Mouse (Mus musculus) thymus, postnatal 36 days (tissue): Measurements from ENCODE around the gene Fgd1.

Source experiments
- DNase-seq, 2 experiments: peaks; one replicate each; pipeline ENCODE4 v3.0.0; 2022; ENCODE audit warnings: mixed read lengths in 2 of 2

The Fgd1 gene

GRCm38 (mm10) chrX:151045850-151046249, at the start of gene Fgd1:
Gene Fgd1, plus strand, starts transcription at chrX:151046150.
- DNase-seq, result no peak

- DNase-seq, result no peak
These were observed 49.2 kb upstream of the Fgd1 start for GRCm38 (mm10) chrX:150996775-150997174.

- DNase-seq, result peak; percentile 87 to 92
These were observed 28.7 kb upstream of the Fgd1 start, which contains the start of gene Gnl3l for GRCm38 (mm10) chrX:151016938-151017877. Gene Gnl3l, minus strand, starts transcription at chrX:151017322.

- no peak for DNase-seq
These were observed 28.1 kb upstream of the Fgd1 start for GRCm38 (mm10) chrX:151017897-151018296.

- DNase-seq, result no peak
These were observed 27.2 kb upstream of the Fgd1 start for GRCm38 (mm10) chrX:151018798-151019197.

DNA sequence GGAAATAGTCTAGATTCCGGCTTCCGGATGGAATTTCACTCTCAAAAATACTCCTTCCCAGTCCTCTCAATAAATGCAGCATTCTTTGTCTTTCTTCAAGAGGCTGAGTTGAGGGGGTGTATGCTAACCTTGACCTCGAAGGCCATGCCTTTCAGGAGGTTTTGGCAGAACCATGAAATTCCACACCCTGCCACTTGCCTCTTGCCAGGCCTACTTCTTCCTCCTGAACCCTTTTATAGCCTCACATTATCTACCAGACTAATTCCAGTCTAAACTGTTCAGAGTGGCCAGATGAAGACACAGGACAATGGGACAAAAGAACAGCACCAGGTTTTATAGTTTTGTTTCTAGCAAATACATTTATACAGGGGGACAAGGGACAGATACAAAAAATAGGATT, 14.6 kb upstream of the Fgd1 start:
- no peak for DNase-seq

GRCm38 (mm10) chrX:151041223-151041622, 4.7 kb upstream of the Fgd1 start:
- DNase-seq, result no peak

DNA sequence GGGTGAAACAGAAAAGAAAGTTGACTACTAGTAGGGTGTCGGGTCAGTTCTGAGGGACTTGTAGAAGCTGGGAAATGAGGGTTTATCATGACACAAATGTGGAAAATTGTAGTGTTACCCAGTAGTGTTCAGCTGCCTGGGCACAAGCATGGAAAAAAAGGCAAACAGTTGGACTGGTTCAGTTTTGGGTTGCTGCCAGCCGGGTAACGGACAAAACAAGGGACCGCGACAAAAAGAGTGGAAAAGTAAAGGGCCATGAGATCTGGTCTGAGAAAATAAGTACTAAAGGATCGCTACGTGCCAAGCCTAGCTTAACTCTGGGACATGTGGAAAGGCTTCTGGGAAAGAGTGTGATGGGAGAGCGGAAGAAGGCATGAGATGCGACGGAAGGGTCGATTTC, 371 bp downstream of the Fgd1 start:
- DNase-seq, result no peak

- peak; percentile 45 to 55 for DNase-seq
These were observed 954 bp downstream of the Fgd1 start for GRCm38 (mm10) chrX:151046777-151047430.

DNA sequence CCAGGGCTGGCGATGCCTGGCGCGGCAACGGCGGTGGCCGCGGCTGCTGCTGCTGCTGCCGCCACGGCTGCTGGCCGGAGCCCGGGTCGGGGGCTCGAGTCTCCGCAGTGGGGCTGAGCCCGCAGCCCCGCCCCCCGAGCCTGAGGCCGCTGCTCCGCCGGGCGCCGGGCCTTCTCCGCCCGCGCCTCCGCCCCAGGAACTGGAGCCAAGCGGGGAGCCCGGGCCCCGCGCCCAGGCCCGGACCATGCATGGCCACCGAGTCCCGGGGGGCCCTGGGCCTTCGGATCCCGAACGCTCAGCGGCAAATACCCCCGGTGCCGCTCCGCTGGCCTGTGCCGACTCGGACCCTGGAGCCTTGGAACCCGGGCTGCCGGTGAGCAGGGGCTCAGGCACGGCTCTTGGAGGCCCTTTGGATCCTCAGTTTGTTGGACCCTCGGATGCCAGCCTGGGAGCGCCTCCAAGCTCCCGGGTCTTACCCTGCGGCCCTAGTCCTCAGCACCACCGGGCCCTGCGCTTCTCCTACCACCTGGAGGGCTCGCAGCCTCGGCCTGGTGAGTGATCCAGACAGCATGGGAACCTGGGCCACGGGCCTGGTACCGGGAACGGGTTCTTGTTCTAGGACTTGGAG, 1.6 kb downstream of the Fgd1 start:
- DNase-seq, result peak in 1 of 2 experiments; percentile 26

GRCm38 (mm10) chrX:151049661-151050215, 3.8 kb downstream of the Fgd1 start:
- no peak for DNase-seq

DNA sequence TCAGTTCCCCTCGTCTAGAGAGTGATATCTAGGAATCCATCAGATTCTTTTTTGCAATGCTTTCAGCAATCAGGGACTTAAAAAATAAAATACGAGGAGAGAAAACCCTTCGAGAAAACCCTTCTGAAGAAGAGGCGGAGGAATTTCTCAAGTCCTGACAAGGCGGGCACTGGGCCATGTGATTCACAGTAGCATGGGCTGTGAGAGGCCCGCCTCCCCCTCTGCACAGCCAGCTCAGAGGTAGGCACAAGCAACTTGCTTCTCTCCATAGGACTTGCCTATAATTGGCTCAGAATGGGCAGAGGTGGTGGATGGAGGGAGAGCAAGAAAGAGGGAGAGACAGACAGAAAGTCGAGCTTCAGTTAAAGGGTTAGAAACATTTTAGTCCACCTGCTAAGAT, 4.4 kb downstream of the Fgd1 start:
- no peak for DNase-seq

GRCm38 (mm10) chrX:151054489-151054888, 8.5 kb downstream of the Fgd1 start:
- DNase-seq, result no peak

GRCm38 (mm10) chrX:151055559-151055958, 9.6 kb downstream of the Fgd1 start:
- no peak for DNase-seq

DNA sequence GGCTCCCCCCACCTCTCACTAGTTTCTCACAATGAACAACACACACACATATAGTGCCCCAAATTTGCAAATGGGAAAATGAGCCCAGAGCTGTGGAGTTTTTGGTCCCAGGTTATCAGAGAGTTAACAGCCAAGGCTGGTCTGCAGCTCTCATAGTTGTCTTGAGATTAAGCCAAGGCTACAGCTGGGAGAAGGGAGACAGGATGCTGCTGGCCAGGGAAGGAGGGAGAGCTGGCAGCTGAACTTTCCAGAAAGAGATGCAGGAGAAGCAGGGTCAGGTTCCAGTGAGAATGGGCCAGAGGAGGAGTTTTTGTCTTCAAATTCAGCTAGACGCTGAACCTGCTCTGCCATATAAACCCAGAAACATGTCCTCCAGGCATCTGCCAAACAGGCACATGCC, 13.4 kb downstream of the Fgd1 start:
- no peak for DNase-seq

DNA sequence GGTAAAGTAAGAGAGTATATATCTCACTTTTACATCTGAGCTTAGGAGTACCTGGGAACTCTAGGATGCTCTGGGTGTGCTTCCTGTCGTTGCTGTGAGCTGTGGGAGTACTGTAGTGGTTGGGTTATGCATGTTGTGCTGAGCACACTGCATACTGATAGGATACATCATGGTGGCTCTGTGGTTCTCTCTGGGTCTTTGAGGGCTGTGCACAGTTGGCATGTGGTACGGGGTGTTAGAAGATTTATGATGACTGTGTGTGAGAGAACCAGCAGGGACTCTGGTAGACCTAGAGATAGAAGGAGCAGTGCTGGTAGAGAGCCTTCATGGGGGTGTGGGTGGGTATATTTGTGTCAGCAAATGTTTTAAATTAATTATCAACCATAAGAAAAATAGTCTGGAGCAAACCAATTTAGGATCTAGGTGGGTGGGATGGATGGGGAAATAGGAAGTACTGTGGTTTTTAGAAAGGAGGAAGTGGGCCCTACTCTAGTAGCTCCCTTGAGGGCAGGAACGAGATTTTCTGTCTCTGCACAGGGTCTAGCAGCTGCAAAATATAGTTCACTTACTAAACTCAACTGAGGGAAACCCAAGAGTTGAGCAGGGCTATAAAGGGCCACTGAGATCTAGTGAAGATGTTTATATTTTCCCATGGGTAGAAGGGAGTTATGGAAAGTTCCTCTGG, 15.8 kb downstream of the Fgd1 start:
- DNase-seq, result no peak

GRCm38 (mm10) chrX:151066071-151066666, 20.2 kb downstream of the Fgd1 start:
- DNase-seq, result no peak

GRCm38 (mm10) chrX:151067876-151068275, 21.9 kb downstream of the Fgd1 start:
- no peak for DNase-seq

DNA sequence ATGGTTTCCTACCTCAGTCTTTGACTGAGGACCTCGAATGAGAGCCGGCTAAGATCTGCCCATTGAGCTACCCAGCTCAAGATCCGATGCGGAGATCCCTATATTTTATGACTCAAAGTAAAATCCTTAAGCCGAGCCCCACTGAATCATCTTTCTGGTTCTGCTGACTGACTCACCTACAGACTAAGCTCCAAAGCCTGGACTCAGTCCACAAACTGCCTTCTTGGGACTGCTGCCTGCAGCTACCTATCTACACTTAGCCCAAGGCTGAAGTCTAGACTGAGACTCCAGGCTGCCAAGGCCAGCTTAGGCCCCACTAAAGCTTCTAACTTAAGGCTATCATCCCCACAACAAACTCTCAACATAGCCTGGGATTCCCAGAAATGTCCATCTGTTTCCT, 30.1 kb downstream of the Fgd1 start:
- DNase-seq, result no peak

DNA sequence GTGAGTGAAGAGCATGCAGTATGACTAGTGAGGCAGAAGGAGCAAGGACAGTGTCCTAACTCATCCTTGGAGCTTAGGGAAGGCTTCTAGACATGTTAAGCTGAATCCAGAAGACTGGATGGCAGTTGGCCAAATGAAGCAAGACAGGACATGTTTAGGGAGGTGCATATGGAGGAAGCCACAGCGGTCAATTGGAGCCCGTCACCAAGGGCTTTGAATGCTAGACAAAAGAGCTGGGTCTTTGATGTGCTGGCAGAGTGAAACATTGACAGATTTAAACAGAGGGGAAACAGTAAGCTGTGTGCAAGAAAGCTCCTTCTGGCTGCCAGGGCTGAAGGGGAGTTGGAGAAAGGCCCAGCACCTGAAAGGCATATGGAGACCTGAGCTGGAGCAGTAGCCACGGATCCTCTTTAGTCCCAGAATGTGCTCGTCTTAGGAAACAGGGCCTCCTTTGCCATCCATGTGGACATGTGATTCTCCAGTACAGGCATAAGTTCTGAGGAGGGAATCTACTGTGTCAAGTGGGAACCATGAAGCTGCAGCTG, 31.1 kb downstream of the Fgd1 start:
- no peak for DNase-seq

DNA sequence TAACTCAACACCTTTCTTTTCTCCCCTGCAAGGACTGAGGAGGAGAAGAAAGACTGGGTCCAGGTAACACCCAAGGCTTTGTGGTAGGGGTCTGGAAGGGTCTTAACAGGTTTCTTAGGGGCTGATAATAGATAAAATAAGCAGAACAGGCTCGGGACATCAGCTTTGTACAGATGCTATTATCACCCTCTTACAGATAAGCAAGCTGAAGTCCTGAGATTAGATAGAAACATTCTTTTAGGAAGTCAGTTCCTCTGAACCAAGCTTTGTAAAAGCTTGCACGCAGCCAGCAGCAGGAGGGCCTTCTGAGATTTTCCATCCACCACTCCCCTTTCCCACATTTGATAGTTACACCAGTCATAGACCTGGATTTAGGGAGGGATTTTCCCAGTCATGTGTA, 39.6 kb downstream of the Fgd1 start:
- DNase-seq, result no peak

- no peak for DNase-seq
These were observed 41.5 kb downstream of the Fgd1 start for GRCm38 (mm10) chrX:151087418-151087817.
